Mouse (Mus musculus): Measurements from ENCODE around the gene Mcm6. TPM values are rescaled to one million over a fixed set of nuclear protein-coding genes. Genes with fewer than 3 reads are reported as not detected.

The Mcm6 gene
- total RNA-seq (2023), result 10 to 100 TPM; 36.7 to 37.1 TPM

DNA sequence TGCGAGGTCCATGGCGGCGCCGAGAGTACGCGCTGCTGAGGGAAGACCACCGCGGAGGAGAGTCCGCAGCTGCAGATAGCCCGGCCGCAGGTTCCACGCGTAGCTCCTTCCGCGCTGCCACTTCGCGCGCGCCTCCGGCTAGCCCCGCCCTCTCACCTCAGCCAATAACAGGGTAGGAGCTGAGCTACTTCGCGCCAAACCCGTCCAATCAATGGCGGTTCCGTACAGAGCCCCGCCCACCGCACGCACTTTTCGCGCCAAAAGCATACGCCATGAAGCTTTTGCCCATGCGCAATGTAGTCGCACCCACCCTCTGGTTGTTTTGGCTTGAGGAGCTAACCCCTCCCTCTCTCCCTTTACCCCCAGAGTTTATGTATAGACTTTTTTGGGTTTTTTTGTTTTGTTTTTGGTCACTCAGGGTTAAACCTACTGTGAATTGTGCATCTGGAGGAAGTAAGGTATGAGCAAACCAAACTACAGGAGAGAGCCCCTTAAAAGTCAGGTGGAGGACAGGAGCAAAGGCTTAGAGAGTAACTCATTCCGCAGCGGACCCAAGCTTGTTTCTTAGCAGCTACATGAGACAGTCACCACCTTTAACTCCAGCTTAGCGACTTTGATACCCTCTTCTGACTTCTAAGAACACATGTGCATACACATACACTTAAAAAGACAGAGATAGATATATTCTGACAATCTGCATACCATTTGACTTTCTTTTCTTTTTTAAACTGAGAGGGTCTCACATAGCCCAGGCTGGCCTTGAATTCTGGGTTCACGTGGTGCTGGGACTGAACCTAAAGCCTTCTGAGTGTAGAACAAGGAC lies at the start of gene Mcm6:
Gene Mcm6, minus strand, starts transcription at position 111 of the 823 bp plus-strand sequence.

DNA sequence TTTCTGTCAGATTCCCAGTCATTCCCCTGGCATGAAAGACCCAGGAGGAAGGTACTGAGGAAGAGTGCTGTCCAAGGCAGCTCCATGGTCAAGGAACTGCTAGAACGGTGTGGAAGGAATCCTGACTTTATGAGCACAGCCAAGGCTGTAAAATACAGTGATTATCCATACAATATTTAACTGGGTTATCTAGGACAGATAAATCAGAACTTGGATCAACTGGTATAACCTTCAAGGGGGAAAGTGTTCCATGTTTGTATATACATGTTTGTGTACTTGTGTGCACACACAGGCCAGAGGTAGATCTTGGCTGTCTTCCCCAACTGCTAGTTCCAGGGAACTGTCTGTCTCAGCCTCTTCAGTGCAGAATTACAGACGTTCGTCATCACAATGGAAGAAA lies 31.2 kb downstream of the Mcm6 start, which contains the start of gene Lct:
Gene Lct, minus strand, starts transcription at position 101 of the 400 bp plus-strand sequence.

Other genes with a start within 250 kb of the Mcm6 start
- 10 to 100 TPM; 76.5 to 87.0 TPM for gene Ubxn4, start 115.7 kb downstream of the Mcm6 start, total RNA-seq (2023)
- gene Lct, start 31.3 kb downstream of the Mcm6 start, total RNA-seq (2023), result under 1 TPM; 0.27 to 0.29 TPM
- 10 to 100 TPM; 51.6 to 58.4 TPM for gene Dars, start 57.7 kb upstream of the Mcm6 start, total RNA-seq (2023)
- gene Cxcr4, start 232.6 kb upstream of the Mcm6 start, total RNA-seq (2023), result 100 to 1,000 TPM; 162 to 433 TPM

Measured in B cell, adult 67 days (primary cell).